Mouse (Mus musculus): ENCODE results near the gene Olfr995.

Gene Olfr995

GRCm38 (mm10) chr2:85443539-85443938 is at the start of gene Olfr995:
Gene Olfr995, minus strand, starts transcription at chr2:85443639.
- DNase-seq (ENCODE audit: extremely low read depth, low read depth), result no peak

GRCm38 (mm10) chr2:85490396-85490795 is 47.0 kb upstream of the Olfr995 start:
- no peak for DNase-seq (ENCODE audit: extremely low read depth, low read depth)

DNA sequence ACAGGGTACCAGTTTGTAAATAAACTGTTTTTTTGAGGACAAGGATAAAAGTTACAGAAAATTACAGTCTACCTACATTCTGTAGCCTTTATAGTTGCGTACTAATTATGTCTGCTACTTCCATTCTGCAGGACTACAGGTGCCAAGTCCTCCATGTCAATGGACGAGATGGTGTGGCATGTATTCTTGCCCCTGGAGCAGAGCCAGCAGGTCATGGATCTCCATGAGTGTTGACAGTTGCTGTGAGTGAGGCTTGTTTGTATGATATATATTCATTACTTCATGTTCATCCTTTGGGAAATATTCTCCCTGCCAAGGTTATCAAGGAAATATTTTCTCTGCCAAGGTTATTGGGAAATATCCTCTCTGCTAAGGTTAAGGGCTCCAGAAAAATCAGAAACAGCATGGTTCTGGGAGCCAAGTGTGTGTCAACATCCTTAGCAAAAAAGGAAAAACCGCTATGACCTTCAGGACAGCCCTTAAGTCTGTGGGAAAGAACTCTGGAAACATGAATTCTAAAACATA is 23.4 kb upstream of the Olfr995 start:
- no peak for DNase-seq (ENCODE audit: extremely low read depth, low read depth)

DNA sequence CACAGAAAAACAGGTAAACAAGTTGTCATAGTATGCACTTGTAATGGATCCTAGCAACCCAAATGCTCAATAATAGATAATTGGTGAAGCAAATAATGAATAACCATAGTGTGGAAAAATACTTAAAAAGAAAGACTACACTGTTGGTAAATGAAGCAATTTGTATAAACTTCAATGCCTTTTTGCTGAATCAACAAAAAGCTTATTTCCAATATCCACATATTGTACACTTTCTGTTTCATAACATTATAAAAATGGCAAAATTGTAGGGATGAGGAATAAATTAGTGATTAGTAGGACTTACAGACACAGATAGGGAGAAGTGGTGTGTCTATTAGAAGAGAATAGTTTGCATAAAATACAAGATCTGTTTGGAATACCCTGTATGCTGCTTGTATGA is 893 bp downstream of the Olfr995 start:
- DNase-seq (ENCODE audit: extremely low read depth, low read depth), result no peak

- no peak for DNase-seq (ENCODE audit: extremely low read depth, low read depth)
These were observed 7.1 kb downstream of the Olfr995 start, which contains the start of gene Olfr994 for GRCm38 (mm10) chr2:85436351-85436750. Gene Olfr994, minus strand, starts transcription at chr2:85436451.

DNA sequence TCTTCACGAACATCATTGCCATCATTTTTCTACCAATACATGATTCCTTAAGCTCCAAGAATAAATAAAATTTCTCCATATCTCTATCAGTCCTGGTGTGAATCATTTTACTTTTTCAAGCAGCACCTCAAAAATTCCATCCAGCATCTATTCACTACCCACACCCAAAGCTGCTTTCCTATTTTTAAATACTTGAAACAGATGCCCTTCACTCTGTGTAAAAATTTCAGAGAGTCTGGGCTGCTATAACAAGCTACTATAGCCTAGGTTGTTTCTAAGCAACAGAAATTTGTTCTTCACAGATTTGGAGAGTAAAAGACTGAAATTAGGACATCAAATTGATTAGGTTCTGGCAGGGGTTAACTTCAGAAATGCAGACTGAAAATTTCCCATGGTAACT is 17.5 kb downstream of the Olfr995 start:
- DNase-seq (ENCODE audit: extremely low read depth, low read depth), result no peak

DNA sequence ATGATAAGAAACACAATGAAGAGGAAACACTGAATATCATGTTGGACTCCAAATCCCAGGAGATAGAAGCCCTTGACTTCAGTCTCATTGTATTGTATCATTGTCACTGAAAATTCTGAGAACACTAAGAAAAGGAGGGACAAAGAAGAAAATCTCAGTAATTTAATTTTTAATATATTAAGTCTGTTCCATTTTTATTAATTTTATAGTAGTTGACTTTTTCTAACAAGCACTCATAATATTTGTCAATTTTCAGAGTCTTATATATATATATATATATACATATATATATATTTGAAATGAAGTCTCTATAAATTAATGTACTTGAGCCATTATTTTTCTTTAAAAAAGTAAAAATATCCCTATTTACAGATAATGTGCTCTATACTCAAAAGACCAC is 28.7 kb downstream of the Olfr995 start, which contains the start of gene Olfr993:
Gene Olfr993, minus strand, starts transcription at position 101 of the 400 bp plus-strand sequence.
- DNase-seq (ENCODE audit: extremely low read depth, low read depth), result no peak

DNA sequence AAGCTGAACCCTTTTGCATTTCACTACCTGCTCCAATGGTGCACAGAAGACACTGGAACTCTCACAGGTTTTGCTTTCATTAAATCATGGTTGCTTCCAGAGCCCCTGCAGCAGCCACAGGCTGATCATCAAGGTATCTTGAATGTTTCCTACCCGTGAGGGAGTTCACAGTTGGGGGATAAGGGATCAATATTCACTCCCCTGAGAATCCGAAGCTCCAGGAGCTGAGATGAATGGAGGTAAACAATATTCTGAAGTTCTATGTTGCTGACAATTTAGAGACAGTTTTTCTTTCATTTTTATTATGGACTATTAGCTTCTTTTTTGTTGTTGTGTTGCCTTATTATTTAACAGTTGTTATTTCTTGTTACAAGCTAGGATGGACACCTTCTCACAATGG is 34.1 kb downstream of the Olfr995 start, which contains the start of gene Olfr992:
Gene Olfr992, minus strand, starts transcription at position 101 of the 400 bp plus-strand sequence.
- no peak for DNase-seq (ENCODE audit: extremely low read depth, low read depth)

Data from MEL-GATA-1-ER (cell line).